Mouse (Mus musculus): ENCODE measurements around the gene Adamts6. TPM values are rescaled to one million over a fixed set of nuclear protein-coding genes. Genes with fewer than 3 reads are reported as not detected.

Adamts6 gene
- polyA plus RNA-seq, 1 experiment from 2014 or later = 0.32 TPM

- Histone ChIP-seq H3K9me3 (ENCODE audit: low read length) (no peaks in the 10 kb centered on the region), H3K9ac (replicated peaks) (no peak overlapping the region), H3K4me1 (ENCODE audit: insufficient read depth) (no peaks in the 10 kb centered on the region), H3K36me3 (replicated peaks; ENCODE audit: insufficient read depth, low read length) (no peaks in the 10 kb centered on the region), H3K27me3 (ENCODE audit: insufficient read depth, low read length) (no peaks in the 10 kb centered on the region), H3K4me3 (ENCODE audit: low read depth, low read length) (no peak overlapping the region), H3K27ac (ENCODE audit: low read depth) (no peak overlapping the region), H3K4me2 (ENCODE audit: low read depth, low read length) (no peak overlapping the region)
- peak; percentile 70 for ATAC-seq
- no peak for DNase-seq
- WGBS (ENCODE audit: insufficient replicate concordance) = 79% methylated on average over 26 of the region's 26 CpGs
- TF ChIP-seq CTCF (IDR thresholded peaks at IDR 0.05; ENCODE audit: low read depth) (no peak), EP300 (IDR thresholded peaks at IDR 0.05; ENCODE audit: low read depth) (no peak)
Observed at GRCm38 (mm10) chr13:104509561-104510493, 222.2 kb downstream of the Adamts6 start.

- WGBS (ENCODE audit: insufficient replicate concordance) = 74% methylated on average over 5 of the region's 5 CpGs
- TF ChIP-seq CTCF (IDR thresholded peaks at IDR 0.05; ENCODE audit: low read depth) = no peak
- TF ChIP-seq EP300 (IDR thresholded peaks at IDR 0.05; ENCODE audit: low read depth) = no peak
- DNase-seq = no peak
- Histone ChIP-seq H3K4me1 (ENCODE audit: insufficient read depth) (no peaks in the 10 kb centered on the region), H3K9me3 (ENCODE audit: low read length) (no peaks in the 10 kb centered on the region), H3K36me3 (replicated peaks; ENCODE audit: insufficient read depth, low read length) (no peaks in the 10 kb centered on the region), H3K4me2 (ENCODE audit: low read depth, low read length) (no peak overlapping the region), H3K27me3 (ENCODE audit: insufficient read depth, low read length) (no peaks in the 10 kb centered on the region), H3K27ac (ENCODE audit: low read depth) (no peak overlapping the region), H3K4me3 (ENCODE audit: low read depth, low read length) (no peak overlapping the region), H3K9ac (replicated peaks) (no peak overlapping the region)
- ATAC-seq = no peak
Observed at GRCm38 (mm10) chr13:104510766-104511165, 223.1 kb downstream of the Adamts6 start.

GRCm38 (mm10) chr13:104515054-104515453 lies 227.4 kb downstream of the Adamts6 start:
- ATAC-seq = no peak
- H3K9ac ChIP-seq (replicated peaks) = no peak overlapping the region
- no peaks in the 10 kb centered on the region for H3K36me3 ChIP-seq (replicated peaks; ENCODE audit: insufficient read depth, low read length)
- no peaks in the 10 kb centered on the region for H3K4me1 ChIP-seq (ENCODE audit: insufficient read depth)
- DNase-seq = no peak
- H3K9me3 ChIP-seq (ENCODE audit: low read length) = no peaks in the 10 kb centered on the region
- H3K27me3 ChIP-seq (ENCODE audit: insufficient read depth, low read length) = no peaks in the 10 kb centered on the region
- WGBS (ENCODE audit: insufficient replicate concordance) = 76% methylated on average over 1 of the region's 1 CpGs
- no peak overlapping the region for H3K4me3 ChIP-seq (ENCODE audit: low read depth, low read length)
- H3K4me2 ChIP-seq (ENCODE audit: low read depth, low read length) = no peak overlapping the region
- H3K27ac ChIP-seq (ENCODE audit: low read depth) = no peak overlapping the region
- TF ChIP-seq CTCF (IDR thresholded peaks at IDR 0.05; ENCODE audit: low read depth) (no peak), EP300 (IDR thresholded peaks at IDR 0.05; ENCODE audit: low read depth) (no peak)

DNA sequence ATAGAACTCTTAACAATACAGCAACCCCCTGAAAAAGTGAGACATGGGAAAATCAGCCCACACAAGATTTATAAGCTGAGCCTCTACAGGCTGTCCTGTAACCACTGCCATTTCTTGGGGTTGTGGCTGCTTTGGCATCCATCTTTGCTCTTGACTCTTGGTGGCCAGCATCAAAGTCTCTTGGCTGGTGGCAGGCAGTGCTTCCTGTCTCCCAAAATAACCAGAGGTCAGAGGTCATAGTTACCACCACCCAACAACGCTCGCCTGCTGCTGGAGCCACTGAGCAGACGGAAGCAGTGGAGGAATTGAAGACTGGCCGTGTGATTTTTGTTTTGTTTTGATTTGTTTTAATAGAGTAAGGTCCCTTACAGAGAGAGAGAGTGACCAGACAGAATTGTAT lies 228.5 kb downstream of the Adamts6 start:
- no peak overlapping the region for H3K4me3 ChIP-seq (ENCODE audit: low read depth, low read length)
- H3K27me3 ChIP-seq (ENCODE audit: insufficient read depth, low read length) = no peaks in the 10 kb centered on the region
- TF ChIP-seq CTCF (IDR thresholded peaks at IDR 0.05; ENCODE audit: low read depth) = no peak
- TF ChIP-seq EP300 (IDR thresholded peaks at IDR 0.05; ENCODE audit: low read depth) = no peak
- 49% methylated on average over 4 of the region's 4 CpGs for WGBS (ENCODE audit: insufficient replicate concordance)
- ATAC-seq = no peak
- H3K4me1 ChIP-seq (ENCODE audit: insufficient read depth) = no peaks in the 10 kb centered on the region
- H3K36me3 ChIP-seq (replicated peaks; ENCODE audit: insufficient read depth, low read length) = no peaks in the 10 kb centered on the region
- no peak for DNase-seq
- no peaks in the 10 kb centered on the region for H3K9me3 ChIP-seq (ENCODE audit: low read length)
- H3K4me2 ChIP-seq (ENCODE audit: low read depth, low read length) = no peak overlapping the region
- H3K9ac ChIP-seq (replicated peaks) = no peak overlapping the region
- H3K27ac ChIP-seq (ENCODE audit: low read depth) = no peak overlapping the region

DNA sequence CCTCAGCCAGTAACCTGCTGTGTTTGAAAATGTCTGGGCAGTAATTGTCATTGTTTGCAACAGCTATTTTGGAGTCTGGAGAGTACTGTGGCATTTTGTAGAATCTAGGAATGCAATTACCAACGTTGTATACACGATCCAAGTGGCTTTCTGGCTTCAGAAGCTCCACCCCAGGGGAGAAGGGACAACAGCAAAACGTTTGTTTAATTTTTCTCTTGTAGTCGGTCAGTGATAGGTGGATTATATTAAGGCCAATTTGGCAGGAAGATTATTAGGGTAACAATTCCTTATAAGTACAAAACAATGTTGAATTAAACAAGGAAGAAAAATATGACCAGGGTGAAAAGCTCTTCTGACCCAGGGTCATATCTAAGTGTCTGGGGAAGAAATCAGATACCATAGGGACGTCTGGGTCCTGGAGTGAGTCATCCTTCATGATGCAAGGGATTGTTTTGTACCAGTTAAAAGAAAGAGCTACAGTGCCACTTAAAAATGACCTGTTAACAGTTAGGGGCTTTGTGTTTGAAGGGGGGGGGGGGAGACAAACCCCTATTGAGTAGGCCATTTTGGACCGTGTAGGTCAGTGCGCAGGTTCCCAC lies 229.2 kb downstream of the Adamts6 start:
- H3K4me1 ChIP-seq (ENCODE audit: insufficient read depth) = no peaks in the 10 kb centered on the region
- no peak for DNase-seq
- no peak for ATAC-seq
- no peaks in the 10 kb centered on the region for H3K36me3 ChIP-seq (replicated peaks; ENCODE audit: insufficient read depth, low read length)
- H3K27ac ChIP-seq (ENCODE audit: low read depth) = no peak overlapping the region
- no peak overlapping the region for H3K4me2 ChIP-seq (ENCODE audit: low read depth, low read length)
- 63% methylated on average over 7 of the region's 7 CpGs for WGBS (ENCODE audit: insufficient replicate concordance)
- H3K9me3 ChIP-seq (ENCODE audit: low read length) = no peaks in the 10 kb centered on the region
- H3K27me3 ChIP-seq (ENCODE audit: insufficient read depth, low read length) = no peaks in the 10 kb centered on the region
- no peak overlapping the region for H3K4me3 ChIP-seq (ENCODE audit: low read depth, low read length)
- TF ChIP-seq EP300 (IDR thresholded peaks at IDR 0.05; ENCODE audit: low read depth) (no peak), CTCF (IDR thresholded peaks at IDR 0.05; ENCODE audit: low read depth) (no peak)
- H3K9ac ChIP-seq (replicated peaks) = no peak overlapping the region

GRCm38 (mm10) chr13:104517638-104518311 lies 230.1 kb downstream of the Adamts6 start:
- peak; percentile 10; the same call in 1 of the 2 replicates for ATAC-seq
- TF ChIP-seq EP300 (IDR thresholded peaks at IDR 0.05; ENCODE audit: low read depth) = no peak
- TF ChIP-seq CTCF (IDR thresholded peaks at IDR 0.05; ENCODE audit: low read depth) = no peak

More at GRCm38 (mm10) chr13:104517638-104518311, 230.1 kb downstream of the Adamts6 start:
- Histone ChIP-seq H3K4me1 (ENCODE audit: insufficient read depth) (no peaks in the 10 kb centered on the region), H3K27ac (ENCODE audit: low read depth) (no peak overlapping the region), H3K4me2 (ENCODE audit: low read depth, low read length) (peak overlapping the region; percentile 49), H3K4me3 (ENCODE audit: low read depth, low read length) (no peak overlapping the region), H3K36me3 (replicated peaks; ENCODE audit: insufficient read depth, low read length) (no peaks in the 10 kb centered on the region), H3K27me3 (ENCODE audit: insufficient read depth, low read length) (no peaks in the 10 kb centered on the region), H3K9me3 (ENCODE audit: low read length) (no peaks in the 10 kb centered on the region), H3K9ac (replicated peaks) (no peak overlapping the region)
- no peak for DNase-seq
- WGBS (ENCODE audit: insufficient replicate concordance) = 68% methylated on average over 15 of the region's 15 CpGs
